Mouse (Mus musculus): ENCODE measurements around the gene Krt10. TPM values are rescaled to one million over a fixed set of nuclear protein-coding genes. Genes with fewer than 3 reads are reported as not detected.

Gene Krt10
- polyA plus RNA-seq, 1 experiment from 2014 or later, result 39.7 TPM

GRCm38 (mm10) chr11:99361423-99361822, 27.7 kb downstream of the Krt10 start:
- Histone ChIP-seq H3K9ac (replicated peaks; ENCODE audit: low read depth, low read length) (no peak overlapping the region), H3K4me2 (ENCODE audit: low read depth, low read length) (no peak overlapping the region), H3K36me3 (ENCODE audit: control insufficient read depth, insufficient read depth, low read length) (no peaks in the 10 kb centered on the region), H3K4me3 (ENCODE audit: low read depth, low read length) (no peak overlapping the region), H3K9me3 (ENCODE audit: control insufficient read depth, low read length) (no peaks in the 10 kb centered on the region), H3K27me3 (ENCODE audit: control insufficient read depth, insufficient read depth, low read length) (no peaks in the 10 kb centered on the region), H3K4me1 (ENCODE audit: control insufficient read depth, insufficient read depth, low read length) (no peaks in the 10 kb centered on the region), H3K27ac (ENCODE audit: low read depth, low read length) (no peak overlapping the region)
- no peak for ATAC-seq (ENCODE audit: low read depth)
- WGBS, result 82% methylated on average over 8 of the region's 8 CpGs

GRCm38 (mm10) chr11:99351004-99351403, 38.2 kb downstream of the Krt10 start, which contains the start of gene Krt27:
TSS of gene Krt27 (minus strand) at chr11:99351104.
- Histone ChIP-seq H3K27me3 (ENCODE audit: control insufficient read depth, insufficient read depth, low read length) (no peaks in the 10 kb centered on the region), H3K9ac (replicated peaks; ENCODE audit: low read depth, low read length) (no peak within 1 kb of the TSS), H3K36me3 (ENCODE audit: control insufficient read depth, insufficient read depth, low read length) (no peaks in the 10 kb centered on the region), H3K9me3 (ENCODE audit: control insufficient read depth, low read length) (no peaks in the 10 kb centered on the region), H3K4me2 (ENCODE audit: low read depth, low read length) (no peak within 1 kb of the TSS), H3K27ac (ENCODE audit: low read depth, low read length) (no peak within 1 kb of the TSS), H3K4me1 (ENCODE audit: control insufficient read depth, insufficient read depth, low read length) (no peaks in the 10 kb centered on the region), H3K4me3 (ENCODE audit: low read depth, low read length) (no peak within 1 kb of the TSS)
- ATAC-seq (ENCODE audit: low read depth), result no peak
- 85% methylated on average over 12 of the region's 12 CpGs for WGBS

DNA sequence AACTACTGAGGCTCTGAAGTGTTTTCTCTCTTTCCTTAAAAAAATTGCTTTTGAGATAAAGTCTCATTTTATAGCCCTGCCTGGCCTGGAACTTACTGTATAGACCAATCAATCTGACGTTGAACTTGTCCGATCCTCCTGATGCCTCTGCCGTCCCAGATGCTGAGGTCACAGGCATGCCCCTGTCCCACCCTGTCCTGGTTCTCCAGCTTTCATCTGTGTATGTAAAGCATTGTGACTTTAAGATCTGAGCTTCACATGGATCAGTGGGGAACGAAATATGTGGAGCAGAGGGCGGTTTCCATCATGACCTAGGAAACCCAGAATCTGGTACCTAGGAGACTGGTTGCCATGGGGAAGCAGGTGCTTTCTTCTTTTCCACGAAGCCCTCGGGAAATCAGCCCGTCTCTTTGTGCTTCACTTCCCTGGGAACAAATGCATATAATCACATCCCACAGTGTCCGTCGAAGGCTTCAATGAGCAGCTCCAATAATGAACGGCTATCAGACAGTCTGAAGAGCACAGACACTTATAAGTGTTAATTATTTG, 49.8 kb downstream of the Krt10 start:
- Histone ChIP-seq H3K4me3 (ENCODE audit: low read depth, low read length) (no peak overlapping the region), H3K36me3 (ENCODE audit: control insufficient read depth, insufficient read depth, low read length) (no peaks in the 10 kb centered on the region), H3K9ac (replicated peaks; ENCODE audit: low read depth, low read length) (no peak overlapping the region; the same call in 1 of the 2 replicates), H3K4me2 (ENCODE audit: low read depth, low read length) (no peak overlapping the region), H3K9me3 (ENCODE audit: control insufficient read depth, low read length) (no peaks in the 10 kb centered on the region), H3K4me1 (ENCODE audit: control insufficient read depth, insufficient read depth, low read length) (no peaks in the 10 kb centered on the region), H3K27ac (ENCODE audit: low read depth, low read length) (no peak overlapping the region), H3K27me3 (ENCODE audit: control insufficient read depth, insufficient read depth, low read length) (no peaks in the 10 kb centered on the region)
- 20% methylated on average over 11 of the region's 11 CpGs for WGBS
- ATAC-seq (ENCODE audit: low read depth), result no peak

DNA sequence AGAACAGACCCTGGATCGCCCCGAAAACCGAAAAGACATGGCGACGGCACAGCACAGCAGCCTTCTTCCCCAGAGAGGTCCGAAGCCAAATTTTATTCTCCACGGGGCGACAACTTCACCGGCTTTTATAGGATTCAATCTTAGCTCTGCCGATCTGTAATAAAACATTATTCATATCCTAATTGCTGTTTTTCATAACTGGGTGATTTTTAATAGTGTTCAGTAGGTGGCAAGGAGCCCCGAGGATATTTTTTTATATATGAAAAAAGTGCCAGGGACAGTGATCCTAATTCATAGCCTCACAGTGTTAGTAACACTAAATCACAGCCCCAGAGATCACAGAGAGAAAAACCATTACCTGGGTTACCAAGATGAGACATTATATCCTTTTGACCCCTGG, 51.3 kb downstream of the Krt10 start, which contains the start of gene Krt26:
Gene Krt26, minus strand, starts transcription at position 101 of the 400 bp plus-strand sequence.
- no peak within 1 kb of the TSS for H3K4me2 ChIP-seq (ENCODE audit: low read depth, low read length)
- 89% methylated on average over 11 of the region's 11 CpGs for WGBS
- no peak for ATAC-seq (ENCODE audit: low read depth)

More for the DNA sequence above, 51.3 kb downstream of the Krt10 start, which contains the start of gene Krt26:
- Histone ChIP-seq H3K27me3 (ENCODE audit: control insufficient read depth, insufficient read depth, low read length) (no peaks in the 10 kb centered on the region), H3K36me3 (ENCODE audit: control insufficient read depth, insufficient read depth, low read length) (no peaks in the 10 kb centered on the region), H3K4me3 (ENCODE audit: low read depth, low read length) (no peak within 1 kb of the TSS), H3K9ac (replicated peaks; ENCODE audit: low read depth, low read length) (no peak within 1 kb of the TSS), H3K4me1 (ENCODE audit: control insufficient read depth, insufficient read depth, low read length) (no peaks in the 10 kb centered on the region), H3K9me3 (ENCODE audit: control insufficient read depth, low read length) (no peaks in the 10 kb centered on the region), H3K27ac (ENCODE audit: low read depth, low read length) (no peak within 1 kb of the TSS)

Other genes with a start within 250 kb of the Krt10 start
- not detected in 2 replicates for gene Ccr7, start 234.3 kb downstream of the Krt10 start, polyA plus RNA-seq (2014; fragmentation: Nextera tagmentation; extraction: Ambion mirVana)
- 155 and 157 TPM in 2 replicates for gene Smarce1, start 158.3 kb downstream of the Krt10 start, polyA plus RNA-seq (2014; fragmentation: Nextera tagmentation; extraction: Ambion mirVana)
- 9.5 and 11.6 TPM in 2 replicates for gene Krt222, start 145.3 kb downstream of the Krt10 start, polyA plus RNA-seq (2014; fragmentation: Nextera tagmentation; extraction: Ambion mirVana)
- not detected in 2 replicates for gene Krt24, start 104.1 kb downstream of the Krt10 start, polyA plus RNA-seq (2014; fragmentation: Nextera tagmentation; extraction: Ambion mirVana)
- gene Krt25, start 66.4 kb downstream of the Krt10 start, polyA plus RNA-seq (2014; fragmentation: Nextera tagmentation; extraction: Ambion mirVana), result 0.45 and 0.79 TPM in 2 replicates
- 0.10 and 0.29 TPM in 2 replicates for gene Krt26, start 51.4 kb downstream of the Krt10 start, polyA plus RNA-seq (2014; fragmentation: Nextera tagmentation; extraction: Ambion mirVana)
- gene Krt27, start 38.3 kb downstream of the Krt10 start, polyA plus RNA-seq (2014; fragmentation: Nextera tagmentation; extraction: Ambion mirVana), result 0.43 TPM in 1 of 2 replicates, not detected in the other
- 0.24 and 0.32 TPM in 2 replicates for gene Krt28, start 14.5 kb downstream of the Krt10 start, polyA plus RNA-seq (2014; fragmentation: Nextera tagmentation; extraction: Ambion mirVana)
- gene Krt12, start 32.9 kb upstream of the Krt10 start, polyA plus RNA-seq (2014; fragmentation: Nextera tagmentation; extraction: Ambion mirVana), result not detected in 2 replicates
- gene Krt20, start 48.8 kb upstream of the Krt10 start, polyA plus RNA-seq (2014; fragmentation: Nextera tagmentation; extraction: Ambion mirVana), result 0.13 TPM in 2 replicates
- gene Krt23, start 103.8 kb upstream of the Krt10 start, polyA plus RNA-seq (2014; fragmentation: Nextera tagmentation; extraction: Ambion mirVana), result 0.22 TPM in 1 of 2 replicates, not detected in the other
- not detected in 2 replicates for gene Krt39, start 132.0 kb upstream of the Krt10 start, polyA plus RNA-seq (2014; fragmentation: Nextera tagmentation; extraction: Ambion mirVana)
- not detected in 2 replicates for gene Krt40, start 153.8 kb upstream of the Krt10 start, polyA plus RNA-seq (2014; fragmentation: Nextera tagmentation; extraction: Ambion mirVana)
- gene Krtap3-3, start 161.5 kb upstream of the Krt10 start, polyA plus RNA-seq (2014; fragmentation: Nextera tagmentation; extraction: Ambion mirVana), result not detected in 2 replicates
- gene Krtap3-2, start 167.5 kb upstream of the Krt10 start, polyA plus RNA-seq (2014; fragmentation: Nextera tagmentation; extraction: Ambion mirVana), result not detected in 2 replicates
- gene Gm11939, start 170.1 kb upstream of the Krt10 start, polyA plus RNA-seq (2014; fragmentation: Nextera tagmentation; extraction: Ambion mirVana), result not detected in 2 replicates
- gene Krtap3-1, start 177.3 kb upstream of the Krt10 start, polyA plus RNA-seq (2014; fragmentation: Nextera tagmentation; extraction: Ambion mirVana), result not detected in 2 replicates
- gene Krtap1-5, start 191.7 kb upstream of the Krt10 start, polyA plus RNA-seq (2014; fragmentation: Nextera tagmentation; extraction: Ambion mirVana), result not detected in 2 replicates
- not detected in 2 replicates for gene Krtap1-4, start 194.3 kb upstream of the Krt10 start, polyA plus RNA-seq (2014; fragmentation: Nextera tagmentation; extraction: Ambion mirVana)
- not detected in 2 replicates for gene Krtap1-3, start 202.0 kb upstream of the Krt10 start, polyA plus RNA-seq (2014; fragmentation: Nextera tagmentation; extraction: Ambion mirVana)
- not detected in 2 replicates for gene Krtap9-3, start 208.7 kb upstream of the Krt10 start, polyA plus RNA-seq (2014; fragmentation: Nextera tagmentation; extraction: Ambion mirVana)
- gene Gm11938, start 213.9 kb upstream of the Krt10 start, polyA plus RNA-seq (2014; fragmentation: Nextera tagmentation; extraction: Ambion mirVana), result not detected in 2 replicates
- not detected in 2 replicates for gene Gm11937, start 220.8 kb upstream of the Krt10 start, polyA plus RNA-seq (2014; fragmentation: Nextera tagmentation; extraction: Ambion mirVana)
- gene Krtap2-4, start 225.5 kb upstream of the Krt10 start, polyA plus RNA-seq (2014; fragmentation: Nextera tagmentation; extraction: Ambion mirVana), result not detected in 2 replicates
- gene Gm11562, start 231.1 kb upstream of the Krt10 start, polyA plus RNA-seq (2014; fragmentation: Nextera tagmentation; extraction: Ambion mirVana), result not detected in 2 replicates
- gene Krtap4-1, start 238.9 kb upstream of the Krt10 start, polyA plus RNA-seq (2014; fragmentation: Nextera tagmentation; extraction: Ambion mirVana), result not detected in 2 replicates
- not detected in 2 replicates for gene Krtap4-2, start 245.7 kb upstream of the Krt10 start, polyA plus RNA-seq (2014; fragmentation: Nextera tagmentation; extraction: Ambion mirVana)

All from neural tube, embryonic 14.5 days (tissue).